Mouse (Mus musculus) midbrain, embryonic 10.5 days (tissue): Measurements from ENCODE around the gene Sh3rf1. TPM values are rescaled to one million over a fixed set of nuclear protein-coding genes. Genes with fewer than 3 reads are reported as not detected.

ENCODE experiments used
- DNase-seq: peaks from one replicate; pipeline ENCODE4 v3.0.0-alpha.2; 2017; ENCODE audit warnings: low spot score
- H3K27ac ChIP-seq: fragments of 300-500 bp; sonication (generic); replicated peaks from 2 replicates; pipeline ENCODE4 v1.5.1; 2016; ENCODE audit warnings: mild to moderate bottlenecking
- H3K27me3 ChIP-seq: fragments of 300-500 bp; sonication (generic); 2 replicates; pipeline ENCODE4 v1.6.1; 2016; ENCODE audit warnings: low read depth, mild to moderate bottlenecking; ENCODE audit not compliant: poor library complexity, severe bottlenecking
- H3K36me3 ChIP-seq: fragments of 300-500 bp; sonication (generic); 2 replicates; pipeline ENCODE4 v1.6.1; 2016; ENCODE audit warnings: mild to moderate bottlenecking, moderate library complexity
- H3K4me1 ChIP-seq: fragments of 300-500 bp; sonication (generic); 2 replicates; pipeline ENCODE4 v1.6.1; 2016
- H3K4me3 ChIP-seq: fragments of 300-500 bp; sonication (generic); 2 replicates; pipeline ENCODE4 v1.5.1; 2016; ENCODE audit warnings: mild to moderate bottlenecking, moderate library complexity
- H3K9me3 ChIP-seq: fragments of 300-500 bp; sonication (generic); replicated peaks from 2 replicates; pipeline ENCODE4 v1.6.1; 2016; ENCODE audit warnings: mild to moderate bottlenecking
- WGBS: fragments of 180-500 bp; shearing (Covaris S2); methylation state at CpG from one replicate; pipeline ENCODE4 v1.1.7; 2016; 5-methylcytosine and 5-hydroxymethylcytosine counted together
- polyA plus RNA-seq: library from polyadenylated mRNA; unstranded; fragments of >200 nt; fragmentation: Nextera tagmentation; extraction: Ambion mirVana; gene quantifications from 2 replicates; pipeline ENCODE4 v1.2.1, GENCODE M21; 2016

The Sh3rf1 gene
- polyA plus RNA-seq, 1 experiment from 2014 or later = 18.4 TPM

DNA sequence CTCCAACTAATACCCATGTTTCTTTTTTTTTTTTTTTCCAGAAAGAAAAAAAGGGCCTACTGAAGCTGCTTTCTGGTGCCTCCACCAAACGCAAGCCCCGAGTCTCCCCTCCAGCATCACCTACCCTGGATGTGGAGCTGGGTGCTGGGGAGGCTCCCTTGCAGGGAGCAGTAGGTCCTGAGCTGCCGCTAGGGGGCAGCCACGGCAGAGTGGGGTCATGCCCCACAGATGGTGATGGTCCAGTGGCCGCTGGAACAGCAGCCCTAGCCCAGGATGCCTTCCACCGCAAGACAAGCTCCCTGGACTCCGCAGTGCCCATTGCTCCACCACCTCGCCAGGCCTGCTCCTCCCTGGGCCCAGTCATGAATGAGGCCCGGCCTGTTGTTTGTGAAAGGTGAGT lies 160.9 kb downstream of the Sh3rf1 start:
- WGBS = 80% methylated on average over 9 of the region's 9 CpGs
- Histone ChIP-seq H3K9me3 (no peaks in the 10 kb centered on the region; the same call in 1 of the 2 replicates), H3K27ac (peak overlapping the region; percentile 85), H3K4me1 (peaks cover 43% of the 10 kb centered on the region), H3K27me3 (no peaks in the 10 kb centered on the region), H3K4me3 (no peak overlapping the region), H3K36me3 (peaks cover 66% of the 10 kb centered on the region)
- DNase-seq = no peak

DNA sequence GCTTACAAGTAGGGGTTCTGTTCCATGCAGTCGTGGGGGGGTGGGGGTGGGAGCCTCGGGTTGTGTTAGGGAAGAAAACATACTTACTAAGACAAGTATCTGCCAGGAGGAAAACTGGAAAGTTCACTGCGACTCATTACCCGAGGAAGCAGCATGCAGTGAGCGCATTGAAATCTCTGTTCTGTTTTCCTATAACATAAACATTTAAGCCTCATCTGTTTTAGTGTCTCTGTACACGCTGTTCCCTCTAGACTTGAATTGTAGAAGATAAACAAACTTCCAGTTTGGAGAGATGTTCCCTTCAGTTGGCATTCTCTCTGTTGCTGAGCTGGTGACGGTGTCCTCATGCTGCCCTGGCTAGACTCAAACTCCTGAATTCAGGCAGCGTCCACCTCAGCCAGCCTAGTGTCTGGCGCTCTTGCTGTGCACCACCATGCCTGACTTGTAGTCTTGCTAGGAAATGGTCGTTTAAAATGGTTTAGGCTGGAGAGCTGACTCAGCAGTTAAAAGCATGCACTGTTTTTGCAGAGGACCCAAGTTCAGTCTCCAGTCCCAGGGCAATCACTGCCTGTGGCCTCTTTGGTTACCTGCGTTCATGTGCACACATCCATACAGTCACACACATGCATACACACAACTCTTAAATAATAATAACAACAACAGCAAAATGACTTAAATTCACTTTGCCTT lies 162.0 kb downstream of the Sh3rf1 start:
- H3K4me1 ChIP-seq = peaks cover 51% of the 10 kb centered on the region
- no peaks in the 10 kb centered on the region for H3K27me3 ChIP-seq
- peak overlapping the region; percentile 85 for H3K27ac ChIP-seq
- no peaks in the 10 kb centered on the region; the same call in 1 of the 2 replicates for H3K9me3 ChIP-seq
- no peak for DNase-seq
- WGBS = 86% methylated on average over 11 of the region's 11 CpGs
- H3K4me3 ChIP-seq = no peak overlapping the region
- H3K36me3 ChIP-seq = peaks cover 66% of the 10 kb centered on the region

DNA sequence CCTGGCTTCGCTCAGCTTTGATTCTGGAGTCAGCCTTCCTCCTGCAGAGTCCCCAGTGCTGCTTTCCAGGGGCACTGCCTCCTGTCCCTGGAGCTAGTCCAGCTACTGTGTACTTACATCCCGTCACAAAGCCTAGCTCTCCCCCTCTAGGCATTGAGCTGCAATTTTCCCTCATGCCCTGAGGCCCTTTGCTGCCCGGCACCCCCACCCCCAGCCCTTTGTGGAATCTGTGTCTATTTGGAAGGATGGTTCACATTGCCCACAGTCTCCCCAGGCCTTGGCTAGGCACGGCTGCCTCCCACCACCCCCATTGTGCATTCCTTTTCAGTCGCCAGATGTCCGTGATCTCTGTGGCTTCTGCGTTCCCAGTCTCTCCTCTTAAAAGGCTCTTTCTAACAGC lies 163.0 kb downstream of the Sh3rf1 start:
- H3K4me1 ChIP-seq = peaks cover 57% of the 10 kb centered on the region
- 17% methylated on average over 7 of the region's 7 CpGs for WGBS
- H3K9me3 ChIP-seq = no peaks in the 10 kb centered on the region; the same call in 1 of the 2 replicates
- H3K36me3 ChIP-seq = peaks cover 60% of the 10 kb centered on the region
- no peaks in the 10 kb centered on the region for H3K27me3 ChIP-seq
- peak overlapping the region; percentile 85 for H3K27ac ChIP-seq
- H3K4me3 ChIP-seq = peak overlapping the region; percentile 10
- peak; percentile 78 for DNase-seq

DNA sequence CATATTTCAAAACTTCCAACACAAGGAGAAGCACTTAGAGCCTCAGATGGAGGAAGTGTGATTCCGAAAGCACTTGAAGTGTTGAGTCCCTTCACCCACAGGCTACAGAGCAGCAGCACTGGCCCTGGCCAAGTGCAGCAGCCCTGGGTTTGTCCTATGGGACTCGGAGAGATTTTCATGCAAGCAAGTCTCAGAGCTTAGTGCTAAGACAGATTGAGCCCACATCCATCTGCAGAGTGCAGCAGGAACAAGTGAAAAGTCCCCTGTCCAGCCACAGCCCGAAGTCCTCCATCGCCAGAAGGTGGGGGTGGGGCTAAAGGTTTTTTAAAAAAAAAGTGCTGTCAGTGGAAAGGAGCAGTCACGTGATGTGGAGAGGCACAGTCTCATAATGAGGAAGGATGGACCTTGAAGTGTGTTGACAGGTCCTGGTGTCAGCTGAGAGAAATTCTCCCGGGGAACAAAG lies 163.9 kb downstream of the Sh3rf1 start:
- no peaks in the 10 kb centered on the region; the same call in 1 of the 2 replicates for H3K9me3 ChIP-seq
- peak overlapping the region; percentile 9; the same call in 1 of the 2 replicates for H3K4me3 ChIP-seq
- peak overlapping the region; percentile 85 for H3K27ac ChIP-seq
- WGBS = 49% methylated on average over 6 of the region's 6 CpGs
- no peaks in the 10 kb centered on the region for H3K27me3 ChIP-seq
- H3K36me3 ChIP-seq = peaks cover 55% of the 10 kb centered on the region
- DNase-seq = peak; percentile 47
- peaks cover 57% of the 10 kb centered on the region for H3K4me1 ChIP-seq

GRCm38 (mm10) chr8:61388341-61388740 lies 164.7 kb downstream of the Sh3rf1 start:
- H3K4me3 ChIP-seq = no peak overlapping the region
- no peaks in the 10 kb centered on the region; the same call in 1 of the 2 replicates for H3K9me3 ChIP-seq
- no peak for DNase-seq
- peak overlapping the region; percentile 85 for H3K27ac ChIP-seq
- H3K36me3 ChIP-seq = peaks cover 56% of the 10 kb centered on the region
- H3K27me3 ChIP-seq = no peaks in the 10 kb centered on the region
- 90% methylated on average over 9 of the region's 9 CpGs for WGBS
- H3K4me1 ChIP-seq = peaks cover 54% of the 10 kb centered on the region

DNA sequence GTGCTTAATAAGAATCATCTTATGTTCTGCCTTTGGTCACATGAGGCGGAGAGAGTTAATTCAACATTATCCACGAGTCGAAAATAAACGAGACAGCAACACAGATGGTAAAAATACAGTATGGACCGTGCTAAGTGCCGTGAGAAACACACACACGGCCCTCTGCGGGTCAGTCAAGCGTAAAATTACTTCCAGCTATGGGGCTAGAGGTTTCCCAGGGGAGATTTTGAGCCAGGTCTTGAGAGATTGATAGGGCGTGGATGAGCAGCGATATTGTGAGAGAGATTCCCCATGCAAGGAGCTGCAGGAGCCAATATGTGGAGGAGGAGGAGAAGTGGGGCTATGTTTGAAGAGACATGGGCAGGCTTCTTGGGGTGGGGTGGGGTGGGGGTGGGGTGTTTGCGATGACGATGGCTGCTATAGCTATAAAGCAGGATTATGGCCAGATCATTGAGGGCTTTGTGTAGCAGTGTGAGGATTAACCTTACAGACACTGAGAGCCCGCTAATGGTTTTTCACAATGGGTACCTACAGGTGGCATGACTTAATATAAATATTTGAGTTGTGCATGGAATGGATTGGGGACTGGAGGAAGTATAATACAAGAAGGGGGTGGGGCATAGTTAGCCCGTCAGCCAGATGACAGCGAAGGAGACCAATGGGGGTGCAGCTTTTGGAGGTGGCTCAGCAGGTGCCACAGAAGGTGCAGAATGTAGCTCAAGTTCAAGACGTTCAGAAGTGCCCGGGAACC lies 166.8 kb downstream of the Sh3rf1 start:
- DNase-seq = no peak
- Histone ChIP-seq H3K27me3 (no peaks in the 10 kb centered on the region), H3K27ac (peak overlapping the region; percentile 63), H3K4me1 (peaks cover 47% of the 10 kb centered on the region), H3K9me3 (no peaks in the 10 kb centered on the region; the same call in 1 of the 2 replicates), H3K4me3 (no peak overlapping the region), H3K36me3 (peaks cover 52% of the 10 kb centered on the region)
- WGBS = 70% methylated on average over 18 of the region's 18 CpGs

DNA sequence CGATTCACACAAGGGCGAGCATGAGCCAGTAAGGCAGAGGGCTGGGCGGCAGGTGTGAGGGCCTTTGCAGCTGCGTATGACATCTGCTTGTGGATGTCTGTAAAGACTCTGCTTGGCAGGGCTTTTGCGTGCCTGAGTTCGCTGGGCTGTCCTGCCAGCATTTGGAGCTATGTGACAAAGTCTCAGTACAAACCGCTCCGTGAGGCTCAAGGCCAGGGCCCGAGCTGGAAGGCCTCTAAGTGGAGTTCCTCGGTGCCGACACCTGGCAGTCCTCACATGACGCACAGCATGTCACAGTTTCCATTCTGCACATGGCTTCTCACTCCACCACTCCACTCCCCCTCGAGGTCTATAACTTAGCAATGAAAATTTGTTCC lies 167.4 kb downstream of the Sh3rf1 start:
- Histone ChIP-seq H3K27me3 (no peaks in the 10 kb centered on the region), H3K4me1 (peaks cover 41% of the 10 kb centered on the region), H3K9me3 (no peaks in the 10 kb centered on the region; the same call in 1 of the 2 replicates), H3K27ac (peak overlapping the region; percentile 63), H3K36me3 (peaks cover 49% of the 10 kb centered on the region), H3K4me3 (no peak overlapping the region)
- DNase-seq = no peak
- WGBS = 93% methylated on average over 13 of the region's 13 CpGs

GRCm38 (mm10) chr8:61397139-61397538 lies 173.5 kb downstream of the Sh3rf1 start:
- no peaks in the 10 kb centered on the region for H3K4me1 ChIP-seq
- no peak for DNase-seq
- 87% methylated on average over 2 of the region's 2 CpGs for WGBS
- H3K27ac ChIP-seq = no peak overlapping the region
- no peaks in the 10 kb centered on the region for H3K27me3 ChIP-seq
- peaks cover 42% of the 10 kb centered on the region for H3K36me3 ChIP-seq
- no peak overlapping the region for H3K4me3 ChIP-seq
- no peaks in the 10 kb centered on the region for H3K9me3 ChIP-seq

- WGBS = 93% methylated on average over 7 of the region's 7 CpGs
- Histone ChIP-seq H3K27me3 (no peaks in the 10 kb centered on the region), H3K4me1 (peaks cover 2% of the 10 kb centered on the region), H3K27ac (no peak overlapping the region), H3K9me3 (no peaks in the 10 kb centered on the region), H3K36me3 (peaks cover 37% of the 10 kb centered on the region), H3K4me3 (no peak overlapping the region)
- DNase-seq = no peak
Observed at GRCm38 (mm10) chr8:61397755-61398154, 174.1 kb downstream of the Sh3rf1 start.

GRCm38 (mm10) chr8:61402861-61403260 lies 179.2 kb downstream of the Sh3rf1 start:
- Histone ChIP-seq H3K9me3 (0 out of 2 replicates have a peak, but pooled peaks cover 3% of the 10 kb centered on the region), H3K4me1 (peaks cover 24% of the 10 kb centered on the region), H3K27me3 (no peaks in the 10 kb centered on the region), H3K27ac (peak overlapping the region; percentile 82), H3K36me3 (no peaks in the 10 kb centered on the region), H3K4me3 (no peak overlapping the region)
- WGBS = 77% methylated on average over 7 of the region's 7 CpGs
- no peak for DNase-seq

DNA sequence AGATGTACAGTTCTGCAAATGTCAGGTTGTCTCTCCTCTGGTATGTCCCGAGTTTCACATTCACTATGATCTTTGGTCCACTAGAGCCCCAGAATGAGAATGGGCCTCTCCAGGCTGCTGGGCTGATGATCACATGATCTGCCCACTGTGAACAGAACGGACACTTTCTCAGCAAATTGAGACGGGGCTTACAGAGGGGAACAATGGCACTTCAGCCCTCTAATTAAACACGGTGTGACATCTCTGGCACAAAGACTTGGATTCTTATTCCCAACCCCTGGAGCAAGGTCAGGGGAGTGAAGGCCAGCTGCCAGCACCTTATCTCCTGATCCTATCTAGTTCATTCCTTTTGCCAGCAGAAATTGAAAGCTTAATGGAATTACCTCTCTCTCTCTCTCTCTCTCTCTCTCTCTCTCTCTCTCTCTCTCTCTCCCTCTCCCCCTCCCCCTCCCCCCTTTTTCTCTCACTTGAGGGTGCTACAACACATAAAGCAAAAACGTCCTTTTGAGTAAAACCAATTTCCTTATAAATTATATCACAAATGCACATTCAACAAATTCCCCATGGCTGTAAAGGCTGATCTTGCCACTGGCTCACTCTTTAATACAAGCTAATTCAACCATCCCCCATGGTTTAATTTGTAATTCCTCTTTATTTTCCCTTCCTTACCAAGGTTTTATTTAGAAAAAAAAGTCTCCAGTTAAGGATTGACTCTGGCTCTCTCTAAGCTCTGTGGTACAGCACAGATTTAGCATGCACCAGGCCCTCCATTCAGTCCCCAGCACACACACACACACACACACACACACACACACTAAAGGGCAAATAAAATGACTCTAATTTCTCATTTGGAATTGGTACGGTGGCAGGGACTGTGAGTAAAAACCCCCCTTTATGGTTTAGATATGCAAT lies 179.8 kb downstream of the Sh3rf1 start:
- peak overlapping the region; percentile 5; the same call in 1 of the 2 replicates for H3K4me3 ChIP-seq
- no peaks in the 10 kb centered on the region for H3K27me3 ChIP-seq
- 16% methylated on average over 6 of the region's 6 CpGs for WGBS
- H3K4me1 ChIP-seq = peaks cover 24% of the 10 kb centered on the region
- H3K9me3 ChIP-seq = 0 out of 2 replicates have a peak, but pooled peaks cover 3% of the 10 kb centered on the region
- peak; percentile 53 for DNase-seq
- H3K27ac ChIP-seq = peak overlapping the region; percentile 82
- H3K36me3 ChIP-seq = no peaks in the 10 kb centered on the region

DNA sequence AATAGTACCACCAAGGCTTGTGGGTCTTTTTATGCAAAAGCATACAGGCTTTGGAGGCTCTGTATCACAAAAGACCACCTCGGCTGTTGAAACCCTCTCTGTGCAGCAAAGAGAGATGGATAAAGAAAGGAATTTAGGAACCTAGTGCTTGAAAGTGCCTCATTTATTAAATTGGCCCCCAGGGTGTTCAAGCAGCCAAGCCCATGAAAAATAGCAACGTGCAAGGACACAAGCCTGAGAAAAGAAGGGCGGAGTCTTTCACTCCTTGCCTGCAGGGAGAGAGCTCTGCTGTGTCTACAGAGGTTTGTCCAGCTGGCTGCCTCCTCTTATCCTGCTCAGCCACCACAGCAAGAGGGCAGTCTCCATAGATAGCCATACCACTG lies 180.5 kb downstream of the Sh3rf1 start:
- Histone ChIP-seq H3K27ac (peak overlapping the region; percentile 82), H3K36me3 (no peaks in the 10 kb centered on the region), H3K27me3 (no peaks in the 10 kb centered on the region), H3K4me3 (no peak overlapping the region), H3K9me3 (0 out of 2 replicates have a peak, but pooled peaks cover 3% of the 10 kb centered on the region), H3K4me1 (peaks cover 24% of the 10 kb centered on the region)
- WGBS = 33% methylated on average over 3 of the region's 3 CpGs
- DNase-seq = peak; percentile 26
